Mouse (Mus musculus): ENCODE data around the gene Ufd1. TPM values are rescaled to one million over a fixed set of nuclear protein-coding genes. Genes with fewer than 3 reads are reported as not detected.
"Not testable (repeated sequence)": the region's sequence is repeated elsewhere in the genome, so short reads cannot be mapped to it uniquely, and the experiment has no call there.

Ufd1 gene
- total RNA-seq, 2 experiments from 2014 or later, result 87.5 to 97.2 TPM

- no peak for DNase-seq (ENCODE audit: low spot score in 2 of 2)
These were observed 5.8 kb upstream of the Ufd1 start for GRCm38 (mm10) chr16:18805746-18806145.

- DNase-seq (ENCODE audit: low spot score in 2 of 2), result no peak
These were observed 2.6 kb upstream of the Ufd1 start for GRCm38 (mm10) chr16:18809001-18809400.

GRCm38 (mm10) chr16:18811032-18811431 lies 547 bp upstream of the Ufd1 start:
- no peak for DNase-seq (ENCODE audit: low spot score in 2 of 2)

- DNase-seq (ENCODE audit: low spot score in 2 of 2), result no peak
These were observed 869 bp downstream of the Ufd1 start for GRCm38 (mm10) chr16:18812385-18812910.

GRCm38 (mm10) chr16:18822356-18822755 lies 10.8 kb downstream of the Ufd1 start:
- no peak for DNase-seq (ENCODE audit: low spot score in 2 of 2)

GRCm38 (mm10) chr16:18822925-18823324 lies 11.3 kb downstream of the Ufd1 start:
- DNase-seq (ENCODE audit: low spot score in 2 of 2), result peak; percentile 9 to 21

- no peak for DNase-seq (ENCODE audit: low spot score in 2 of 2)
These were observed 17.1 kb downstream of the Ufd1 start for GRCm38 (mm10) chr16:18828630-18829029.

- DNase-seq (ENCODE audit: low spot score in 2 of 2), result no peak
These were observed 17.5 kb downstream of the Ufd1 start for GRCm38 (mm10) chr16:18829102-18829501.

GRCm38 (mm10) chr16:18833486-18833885 lies 21.9 kb downstream of the Ufd1 start:
- no peak for DNase-seq (ENCODE audit: low spot score in 2 of 2)

- no peak for DNase-seq (ENCODE audit: low spot score in 2 of 2)
These were observed 24.5 kb downstream of the Ufd1 start for GRCm38 (mm10) chr16:18836073-18836467.

GRCm38 (mm10) chr16:18836468-18837208 lies 25.1 kb downstream of the Ufd1 start, which contains the start of the genes 2510002D24Rik and Gm28539:
2510002D24Rik (plus strand) TSS chr16:18836578.
Gm28539 (plus strand) TSS chr16:18836584.
- peak; percentile 94 to 96 for DNase-seq (ENCODE audit: low spot score in 2 of 2)

- DNase-seq (ENCODE audit: low spot score in 2 of 2), result no peak
These were observed 26.8 kb downstream of the Ufd1 start for GRCm38 (mm10) chr16:18838346-18838745.

- no peak for DNase-seq (ENCODE audit: low spot score in 2 of 2)
These were observed 34.8 kb downstream of the Ufd1 start for GRCm38 (mm10) chr16:18846301-18846820.

- not testable (repeated sequence) for DNase-seq (ENCODE audit: low spot score in 2 of 2)
These were observed 38.1 kb downstream of the Ufd1 start for GRCm38 (mm10) chr16:18849521-18850190.

GRCm38 (mm10) chr16:18858551-18858950 lies 47.0 kb downstream of the Ufd1 start:
- peak in 1 of 2 experiments; percentile 37 for DNase-seq (ENCODE audit: low spot score in 2 of 2)

- no peak for DNase-seq (ENCODE audit: low spot score in 2 of 2)
These were observed 48.6 kb downstream of the Ufd1 start for GRCm38 (mm10) chr16:18860186-18860585.

GRCm38 (mm10) chr16:18870495-18870894 lies 58.9 kb downstream of the Ufd1 start:
- DNase-seq (ENCODE audit: low spot score in 2 of 2), result not testable (repeated sequence)

GRCm38 (mm10) chr16:18876091-18876441 lies 64.5 kb downstream of the Ufd1 start:
- DNase-seq (ENCODE audit: low spot score in 2 of 2), result no peak

- peak; percentile 87 to 96 for DNase-seq (ENCODE audit: low spot score in 2 of 2)
These were observed 65.1 kb downstream of the Ufd1 start, which contains the start of the genes Mrpl40 and Hira for GRCm38 (mm10) chr16:18876442-18877308. Mrpl40 (minus strand) TSS chr16:18876862. Hira (plus strand) TSS chr16:18877037.

- peak; percentile 30 to 42 for DNase-seq (ENCODE audit: low spot score in 2 of 2)
These were observed 66.0 kb downstream of the Ufd1 start for GRCm38 (mm10) chr16:18877386-18878090.
